10 mouse cellular contexts compared by ENCODE assay signal in genomic region chr6:60931364-60931763, GRCm38 (mm10). TPM values are rescaled to one million over a fixed set of nuclear protein-coding genes. Genes with fewer than 3 reads are reported as not detected.
DNase-seq lines count a peak whose midpoint lies in the region; ATAC-seq and TF ChIP-seq lines count a peak whose summit lies in the region.
"Had no signal": no experiment of that assay in that cellular context is flagged by ENCODE, and none has a peak within 500 bp of the region (broad histone marks: within the 10 kb centered on the region; RNA-seq: fewer than 3 reads in every experiment).

No protein-coding gene starts in this region.

- TF ChIP-seq CTCF in lung, embryonic 14.5 days (IDR thresholded peaks at IDR 0.05; ENCODE audit: low read depth) = peak; percentile 38
- TF ChIP-seq CTCF in left cerebral cortex, adult 2 months (IDR thresholded peaks at IDR 0.05) = peak; percentile 48

- H3K36me3 ChIP-seq in lung, embryonic 14.5 days (ENCODE audit: insufficient read depth) = no peaks in the 10 kb centered on the region
- H3K36me3 ChIP-seq in embryonic facial prominence, embryonic 14.5 days (ENCODE audit: control insufficient read depth, insufficient read depth, low read length) = no peaks in the 10 kb centered on the region
- no peaks in the 10 kb centered on the region for H3K36me3 ChIP-seq in neural tube, embryonic 15.5 days
- H3K36me3 ChIP-seq: embryonic facial prominence, embryonic 13.5 days had no signal

- H3K9me3 ChIP-seq in lung, embryonic 14.5 days (ENCODE audit: low read depth, low read length) = no peaks in the 10 kb centered on the region
- no peaks in the 10 kb centered on the region for H3K9me3 ChIP-seq in embryonic facial prominence, embryonic 14.5 days (ENCODE audit: control insufficient read depth, low read length)
- no peaks in the 10 kb centered on the region for H3K9me3 ChIP-seq in neural tube, embryonic 15.5 days (replicated peaks)
- H3K9me3 ChIP-seq: embryonic facial prominence, embryonic 13.5 days had no signal

- no peaks in the 10 kb centered on the region for H3K27me3 ChIP-seq in lung, embryonic 14.5 days (ENCODE audit: insufficient read depth, low read length)
- no peaks in the 10 kb centered on the region for H3K27me3 ChIP-seq in embryonic facial prominence, embryonic 14.5 days (replicated peaks; ENCODE audit: control insufficient read depth, insufficient read depth, low read length)
- H3K27me3 ChIP-seq in neural tube, embryonic 15.5 days (replicated peaks) = no peaks in the 10 kb centered on the region
- H3K27me3 ChIP-seq: embryonic facial prominence, embryonic 13.5 days had no signal

- H3K4me3 ChIP-seq in lung, embryonic 14.5 days (ENCODE audit: low read depth, low read length) = no peak overlapping the region
- H3K4me3 ChIP-seq in embryonic facial prominence, embryonic 14.5 days (ENCODE audit: low read depth, low read length) = no peak overlapping the region
- no peak overlapping the region for H3K4me3 ChIP-seq in left cerebral cortex, adult 2 months
- no peak overlapping the region for H3K4me3 ChIP-seq in neural tube, embryonic 15.5 days (replicated peaks)
- H3K4me3 ChIP-seq: embryonic facial prominence, embryonic 13.5 days had no signal

- no peak overlapping the region for H3K4me2 ChIP-seq in lung, embryonic 14.5 days
- no peak overlapping the region for H3K4me2 ChIP-seq in embryonic facial prominence, embryonic 14.5 days (ENCODE audit: low read depth, low read length)
- no peak overlapping the region for H3K4me2 ChIP-seq in neural tube, embryonic 15.5 days
- H3K4me2 ChIP-seq: embryonic facial prominence, embryonic 13.5 days had no signal

- H3K27ac ChIP-seq in lung, embryonic 14.5 days (ENCODE audit: low read depth) = no peak overlapping the region
- H3K27ac ChIP-seq in embryonic facial prominence, embryonic 14.5 days (replicated peaks; ENCODE audit: low read depth, low read length) = no peak overlapping the region
- no peak overlapping the region for H3K27ac ChIP-seq in left cerebral cortex, adult 2 months
- H3K27ac ChIP-seq in neural tube, embryonic 15.5 days (replicated peaks) = no peak overlapping the region
- H3K27ac ChIP-seq: embryonic facial prominence, embryonic 13.5 days had no signal

- no peaks in the 10 kb centered on the region for H3K4me1 ChIP-seq in lung, embryonic 14.5 days (ENCODE audit: insufficient read depth)
- no peaks in the 10 kb centered on the region for H3K4me1 ChIP-seq in embryonic facial prominence, embryonic 14.5 days (ENCODE audit: control insufficient read depth, insufficient read depth, low read length)
- no peaks in the 10 kb centered on the region for H3K4me1 ChIP-seq in neural tube, embryonic 15.5 days
- H3K4me1 ChIP-seq: embryonic facial prominence, embryonic 13.5 days had no signal

- intact Hi-C loops in left cerebral cortex, adult 2 months (cut with DNase I) = loop anchor here (5.0 kb wide), 2 partner anchors 249 to 374 kb away; no protein-coding TSS in a partner anchor

- ATAC-seq in lung, embryonic 14.5 days (ENCODE audit: insufficient read depth) = 0 out of 2 replicates have a peak, but pooled peaks have one; percentile 52
- ATAC-seq in embryonic facial prominence, embryonic 14.5 days (ENCODE audit: low read depth) = peak; percentile 77; the same call in 1 of the 2 replicates
- peak; percentile 68; the same call in 1 of the 2 replicates for ATAC-seq in neural tube, embryonic 15.5 days (ENCODE audit: low FRiP score)

- DNase-seq in adrenal gland, adult (ENCODE audit: inconsistent age in 2 of 2, low spot score in 1 of 2) = peak; percentile 5 to 41
- no peak for DNase-seq in adrenal gland, adult 8-10 months
- peak; percentile 65 for DNase-seq in lung, embryonic 14.5 days
- no peak for DNase-seq in lung, postnatal 4 days
- peak; percentile 53 for DNase-seq in embryonic facial prominence, embryonic 14.5 days (ENCODE audit: low spot score)
- DNase-seq in left cerebral cortex, adult 2 months (ENCODE audit: extremely low spot score in 1 of 2, low spot score in 2 of 2) = peak; percentile 15
- DNase-seq in urinary bladder, adult 18-20 months (ENCODE audit: low spot score in 2 of 2) = no peak

- no peak overlapping the region for H3K9ac ChIP-seq in lung, embryonic 14.5 days
- H3K9ac ChIP-seq in embryonic facial prominence, embryonic 14.5 days (ENCODE audit: low read depth, low read length) = no peak overlapping the region
- H3K9ac ChIP-seq in neural tube, embryonic 15.5 days (replicated peaks) = no peak overlapping the region
- H3K9ac ChIP-seq: embryonic facial prominence, embryonic 13.5 days had no signal

RNA-seq across cellular contexts. Expression of gene Mmrn1, which starts 6.6 kb away (rescaled TPM):
- 1 to 10 TPM in 2 of 4 experiments, under 1 TPM in 2; 0.40 to 1.2 (median 1.0) TPM for total RNA-seq in adrenal gland, adult 8-10 months (2022)
- 41.3 and 46.0 TPM in 2 replicates for polyA plus RNA-seq in lung, embryonic 14.5 days (2014; fragmentation: Nextera tagmentation; extraction: Ambion mirVana)
- 9.9 and 10.0 TPM in 2 replicates for polyA plus RNA-seq in embryonic facial prominence, embryonic 14.5 days (2014; fragmentation: Nextera tagmentation; extraction: Ambion mirVana)
- total RNA-seq in left cerebral cortex, adult 2 months (2021) = under 1 TPM in 1 of 2 experiments, not detected in 1; 0.16 TPM
- polyA plus RNA-seq in neural tube, embryonic 15.5 days (2015; fragmentation: Nextera tagmentation; extraction: Ambion mirVana) = 1.8 and 2.7 TPM in 2 replicates
- total RNA-seq: layer of hippocampus, postnatal 36 days had no signal

Comparison
In these comparisons a context has a peak if more than half of its experiments do, and no peak if none do; other contexts are left out.
1. DNase-seq: peak in adrenal gland, adult (2 of 2), lung, embryonic 14.5 days (single experiment), embryonic facial prominence, embryonic 14.5 days (single experiment) and left cerebral cortex, adult 2 months (2 of 2); none in adrenal gland, adult 8-10 months (single experiment), lung, postnatal 4 days (0 of 2) and urinary bladder, adult 18-20 months (0 of 2).
2. Peak in every context shown above with its lines, with median percentiles within 50 percentile points of each other: ATAC-seq.